Mouse (Mus musculus) cerebellum, adult 9-10 months (tissue): ENCODE results near the gene Dnajb5.
A peak's percentile ranks its signal among the peaks of the same experiment; 100 is the strongest.

ENCODE experiments used
- DNase-seq: peaks from one replicate; pipeline ENCODE4 v3.0.0; 2022

Gene Dnajb5

GRCm38 (mm10) chr4:42945043-42945442 is 4.6 kb upstream of the Dnajb5 start:
- DNase-seq, result no peak

DNA sequence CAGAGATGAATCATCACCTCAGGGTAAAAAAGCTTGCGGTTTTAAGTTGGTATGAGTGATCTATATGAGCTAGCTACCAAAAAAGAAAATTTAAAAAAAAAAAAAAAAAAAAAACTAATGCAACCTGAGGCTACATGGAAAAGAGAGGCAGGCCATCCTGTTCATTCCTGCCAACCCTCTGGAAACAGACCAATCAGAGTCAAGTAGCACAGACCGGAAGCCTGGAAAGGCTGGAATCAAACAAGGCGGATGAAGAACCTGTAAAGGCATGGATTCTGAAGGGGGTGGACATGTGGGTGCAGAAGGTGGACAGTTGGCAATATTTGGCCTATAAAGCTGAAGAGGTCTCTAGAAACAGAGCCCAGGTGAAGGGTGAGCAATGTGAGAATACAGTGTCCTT is 4.2 kb upstream of the Dnajb5 start:
- no peak for DNase-seq

GRCm38 (mm10) chr4:42945952-42946351 is 3.7 kb upstream of the Dnajb5 start:
- peak; percentile 77 for DNase-seq

- DNase-seq, result peak; percentile 46
Measured at GRCm38 (mm10) chr4:42946733-42947290, 2.8 kb upstream of the Dnajb5 start.

DNA sequence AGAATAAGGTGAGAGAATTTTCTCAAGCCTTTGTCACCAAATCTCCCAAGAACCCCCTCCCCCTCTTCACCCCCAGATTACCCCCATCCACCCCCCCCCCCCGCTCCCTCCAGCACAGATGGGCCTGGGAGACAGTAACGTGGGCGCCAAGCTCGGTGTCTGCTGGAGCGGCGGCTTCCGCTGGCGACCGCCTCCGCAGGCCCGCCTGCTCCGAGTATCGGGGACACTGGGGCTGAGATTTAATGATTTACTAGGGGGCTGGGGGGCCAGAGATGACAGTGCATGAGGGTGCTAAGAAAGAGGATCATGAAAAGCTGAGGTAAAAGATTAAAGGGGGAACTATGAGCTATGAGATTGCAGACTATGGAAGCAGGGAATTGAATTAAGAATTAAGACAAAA is 1.1 kb upstream of the Dnajb5 start:
- peak; percentile 37 for DNase-seq

DNA sequence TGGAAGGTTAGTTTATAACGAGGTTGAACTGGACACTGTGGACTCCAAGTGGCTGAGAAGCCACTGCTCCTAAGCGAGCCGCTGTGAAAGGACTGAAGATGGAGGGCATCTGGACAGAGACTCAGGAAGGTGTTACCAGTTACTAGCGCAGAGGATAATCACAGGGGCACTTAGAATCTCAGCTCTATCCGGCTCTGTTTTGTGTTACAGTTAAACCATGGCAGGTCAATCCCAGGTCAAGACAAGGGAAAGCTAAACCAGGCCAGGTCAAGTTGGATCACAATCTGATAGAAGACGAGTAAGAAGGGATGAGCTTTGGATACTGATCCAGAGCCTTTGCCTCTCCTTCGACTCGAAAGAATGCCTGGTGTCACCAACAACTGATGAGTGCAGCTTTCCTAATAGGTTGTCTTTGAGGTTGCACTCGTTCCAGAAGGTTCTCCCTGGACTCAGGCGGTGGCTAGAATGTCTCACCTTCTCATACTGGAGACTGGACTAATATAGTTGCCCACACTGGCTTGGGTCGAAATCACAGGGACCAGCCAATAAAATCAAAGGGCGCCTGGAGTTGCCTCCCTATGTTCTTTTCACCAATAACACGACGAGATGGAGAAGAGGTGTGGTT is 451 bp upstream of the Dnajb5 start:
- DNase-seq, result no peak

GRCm38 (mm10) chr4:42950065-42950558 is 498 bp downstream of the Dnajb5 start:
- peak; percentile 85 for DNase-seq

GRCm38 (mm10) chr4:42951206-42952195 is 1.9 kb downstream of the Dnajb5 start:
- DNase-seq, result peak; percentile 53

- peak; percentile 49 for DNase-seq
Measured at GRCm38 (mm10) chr4:42952563-42952962, 2.9 kb downstream of the Dnajb5 start.

GRCm38 (mm10) chr4:42953435-42954094 is 4.0 kb downstream of the Dnajb5 start:
- peak; percentile 67 for DNase-seq

DNA sequence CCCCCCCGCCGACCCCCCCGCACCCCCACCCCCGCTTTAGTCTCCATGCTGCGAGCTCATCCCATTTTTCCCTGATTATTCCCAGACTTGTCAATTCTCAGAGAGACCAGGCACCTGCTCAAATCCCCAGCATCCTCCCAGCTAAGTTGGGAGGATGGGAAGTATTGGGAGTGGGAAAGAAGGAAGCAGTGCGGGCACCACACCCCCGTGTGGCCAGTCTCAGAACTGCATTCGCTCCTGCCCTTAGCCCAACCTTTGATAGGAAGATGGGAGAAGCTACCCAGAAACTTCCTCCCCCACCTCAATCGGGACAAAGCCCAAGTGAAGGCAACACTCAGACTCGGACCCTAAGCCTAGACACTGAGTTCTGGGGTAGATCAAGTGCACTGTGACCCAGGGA is 4.7 kb downstream of the Dnajb5 start:
- DNase-seq, result peak; percentile 87

- DNase-seq, result no peak
Measured at GRCm38 (mm10) chr4:42955200-42955599, 5.6 kb downstream of the Dnajb5 start.

DNA sequence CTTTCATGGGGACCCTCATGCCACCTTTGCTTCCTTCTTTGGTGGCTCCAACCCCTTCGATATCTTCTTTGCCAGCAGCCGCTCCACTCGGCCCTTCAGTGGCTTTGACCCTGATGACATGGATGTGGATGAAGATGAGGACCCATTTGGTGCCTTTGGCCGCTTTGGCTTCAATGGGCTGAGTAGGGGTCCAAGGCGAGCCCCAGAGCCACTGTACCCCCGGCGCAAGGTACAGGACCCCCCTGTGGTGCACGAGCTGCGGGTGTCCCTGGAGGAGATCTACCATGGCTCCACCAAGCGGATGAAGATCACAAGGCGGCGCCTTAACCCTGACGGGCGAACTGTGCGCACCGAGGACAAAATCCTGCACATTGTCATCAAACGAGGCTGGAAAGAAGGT is 7.0 kb downstream of the Dnajb5 start:
- DNase-seq, result no peak

DNA sequence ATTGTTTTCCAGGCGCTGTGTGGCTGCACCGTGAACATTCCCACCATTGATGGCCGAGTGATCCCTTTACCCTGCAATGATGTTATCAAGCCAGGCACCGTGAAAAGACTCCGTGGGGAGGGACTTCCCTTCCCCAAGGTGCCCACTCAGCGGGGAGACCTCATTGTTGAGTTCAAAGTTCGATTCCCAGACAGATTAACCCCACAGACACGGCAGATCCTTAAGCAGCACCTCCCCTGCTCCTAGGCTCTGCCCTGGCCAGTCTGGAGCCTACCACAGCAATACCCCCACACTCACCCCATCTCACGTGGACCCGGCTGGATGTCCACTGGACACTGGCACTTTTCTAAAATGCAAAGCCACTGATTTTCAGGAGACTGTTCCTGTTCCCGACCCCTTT is 7.7 kb downstream of the Dnajb5 start:
- no peak for DNase-seq

DNA sequence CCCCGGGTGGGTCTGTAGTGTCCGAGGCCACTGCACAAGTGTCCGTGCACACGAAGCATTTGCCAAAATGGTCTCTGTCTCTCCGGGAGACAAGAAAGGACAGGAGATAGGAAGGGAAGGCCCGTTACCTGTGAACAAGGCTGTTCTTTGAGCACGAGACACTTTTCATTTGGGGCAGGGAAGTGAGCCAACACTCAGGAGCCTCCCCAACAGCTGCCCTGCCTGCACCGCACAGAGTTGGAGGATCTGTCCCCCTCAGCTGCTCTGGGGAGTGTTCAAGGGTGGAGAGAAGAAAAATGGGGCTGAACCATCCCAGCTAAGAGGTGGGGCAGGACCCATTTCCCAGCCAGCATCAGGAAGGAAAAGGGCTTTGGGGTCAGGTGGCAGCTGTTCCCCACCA is 8.4 kb downstream of the Dnajb5 start:
- no peak for DNase-seq

DNA sequence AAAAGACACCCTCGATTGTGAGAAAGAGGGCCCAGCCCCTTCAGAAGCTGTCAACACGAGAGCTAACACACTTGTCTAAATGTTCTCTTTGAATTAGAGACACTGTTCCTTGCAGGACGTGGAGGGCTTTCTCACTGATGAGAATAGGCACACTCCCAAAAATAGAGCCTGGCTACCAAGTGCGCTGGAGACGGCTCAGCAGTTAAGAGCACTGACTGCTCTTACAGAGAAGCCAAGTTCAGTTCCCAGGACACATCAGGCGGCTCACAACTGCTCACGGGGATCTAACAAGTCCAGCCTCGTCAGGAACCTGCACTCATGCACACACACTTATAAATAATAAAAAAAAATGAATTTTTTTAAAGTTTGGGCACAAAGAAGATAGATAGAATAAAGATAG is 9.3 kb downstream of the Dnajb5 start:
- DNase-seq, result no peak

GRCm38 (mm10) chr4:42959382-42959781 is 9.8 kb downstream of the Dnajb5 start:
- no peak for DNase-seq

DNA sequence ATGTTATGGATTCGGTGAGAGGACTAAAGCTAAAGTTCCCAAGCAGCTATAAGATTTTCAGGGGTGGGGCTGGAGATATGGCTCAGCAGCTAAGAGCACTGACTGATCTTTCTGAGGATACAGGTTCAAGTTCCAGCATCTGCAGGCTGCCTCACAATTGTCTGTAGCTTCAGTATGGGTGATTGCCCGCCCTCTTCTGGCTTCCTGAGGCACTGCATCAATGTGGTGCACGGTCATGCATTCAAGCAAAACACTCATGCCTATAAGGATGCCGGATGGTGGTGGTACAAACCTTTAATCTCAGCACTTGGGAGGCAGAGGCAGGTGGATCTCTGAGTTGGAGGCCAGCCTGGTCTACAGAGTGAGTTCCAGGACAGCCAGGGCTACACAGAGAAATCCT is 12.0 kb downstream of the Dnajb5 start:
- DNase-seq, result peak; percentile 70

DNA sequence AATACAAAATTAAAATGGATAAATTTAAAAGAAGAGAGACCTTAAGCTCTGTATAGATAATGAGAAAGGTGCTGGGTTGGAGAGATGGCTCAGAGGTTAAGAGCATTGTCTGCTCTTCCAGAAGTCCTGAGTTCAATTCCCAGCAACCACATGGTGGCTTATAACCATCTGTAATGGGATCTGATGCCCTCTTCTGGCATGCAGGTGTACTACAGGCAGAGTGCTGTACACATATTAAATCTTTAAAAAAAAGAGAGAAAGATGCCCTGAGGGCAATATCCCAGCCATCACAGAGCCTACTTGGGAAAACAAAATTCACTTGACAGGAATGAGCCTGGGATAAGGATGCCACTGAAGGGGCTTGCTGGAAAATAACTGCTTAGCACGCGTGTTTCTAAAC is 13.9 kb downstream of the Dnajb5 start:
- DNase-seq, result no peak

- peak; percentile 65 for DNase-seq
Measured at GRCm38 (mm10) chr4:42965039-42965719, 15.6 kb downstream of the Dnajb5 start.

DNA sequence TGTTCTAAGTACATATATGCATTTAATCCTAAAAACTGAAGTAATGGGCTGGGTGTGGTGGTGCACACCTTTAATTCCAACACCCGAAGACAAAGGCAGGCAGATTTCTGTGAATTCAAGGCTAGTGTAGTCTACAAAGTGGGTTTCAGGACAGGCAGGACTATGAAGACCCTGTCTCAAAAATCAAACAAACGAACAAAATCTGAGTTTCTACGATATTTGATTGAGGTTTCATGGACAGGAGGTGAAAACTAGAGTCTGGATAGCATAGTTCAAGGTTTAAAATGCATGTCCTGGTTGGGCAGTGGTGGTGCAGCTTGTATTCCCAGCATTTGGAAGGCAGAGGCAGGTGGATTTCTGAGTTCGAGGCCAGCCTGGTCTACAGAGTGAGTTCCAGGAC is 19.7 kb downstream of the Dnajb5 start, which contains the start of gene 1700022I11Rik:
1700022I11Rik (plus strand) TSS at position 301 of the 400 bp plus-strand sequence.
- no peak for DNase-seq

- no peak for DNase-seq
Measured at GRCm38 (mm10) chr4:42972952-42973351, 23.3 kb downstream of the Dnajb5 start.
